Mouse (Mus musculus): ENCODE measurements at regions not wholly inside any gene's neighbourhood (a gene's known extent, or its start where the extent isn't known, plus 50 kb on each side); places are given as distances from the start of the nearest gene placed in this dataset.

DNA sequence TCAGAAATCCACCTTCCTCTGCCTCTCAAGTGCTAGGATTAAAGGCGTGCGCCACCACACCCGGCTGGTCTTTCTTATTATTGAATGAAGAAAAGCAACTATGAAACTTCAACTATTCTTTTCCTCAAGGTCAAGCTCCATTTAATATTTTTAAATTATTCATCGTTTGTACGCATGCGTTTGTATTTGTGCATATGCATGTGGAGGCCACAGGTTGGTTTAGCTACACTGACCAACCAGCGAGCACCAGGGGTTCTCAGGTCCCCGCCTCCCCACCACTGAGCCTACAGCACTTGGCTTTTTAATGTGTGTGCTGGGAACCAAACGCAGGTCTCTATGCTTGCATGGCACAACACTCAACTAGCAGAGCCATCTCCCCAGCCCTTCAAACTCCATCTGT, 51.0 kb upstream of the Tmem252 start:
- no peak for ATAC-seq (replicated peaks in 1 of 2; ENCODE audit: insufficient read depth in 1 of 2, low FRiP score in 2 of 2, low TSS enrichment in 1 of 2, low read depth in 1 of 2, poor library complexity in 2 of 2, severe bottlenecking in 2 of 2)

DNA sequence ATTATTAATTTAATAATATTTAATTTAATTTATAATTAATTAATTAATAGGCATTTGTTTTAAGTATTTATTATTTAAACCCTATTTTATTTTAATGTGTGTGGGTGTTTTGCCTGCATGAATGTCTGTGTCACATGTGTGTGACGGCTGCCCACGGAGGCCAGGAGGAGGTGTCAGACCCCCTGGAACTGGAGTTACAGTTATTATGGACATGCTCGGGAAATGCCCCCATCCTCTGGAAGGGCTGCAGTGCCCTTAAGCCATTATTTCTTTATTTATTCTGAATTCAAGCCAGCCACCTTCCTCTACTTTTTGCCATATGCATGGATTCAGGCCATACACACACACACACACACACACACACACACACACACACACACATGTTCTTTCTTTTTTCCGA, 51.5 kb upstream of the Tmem252 start:
- ATAC-seq (replicated peaks in 1 of 2; ENCODE audit: insufficient read depth in 1 of 2, low FRiP score in 2 of 2, low TSS enrichment in 1 of 2, low read depth in 1 of 2, poor library complexity in 2 of 2, severe bottlenecking in 2 of 2), result no peak

DNA sequence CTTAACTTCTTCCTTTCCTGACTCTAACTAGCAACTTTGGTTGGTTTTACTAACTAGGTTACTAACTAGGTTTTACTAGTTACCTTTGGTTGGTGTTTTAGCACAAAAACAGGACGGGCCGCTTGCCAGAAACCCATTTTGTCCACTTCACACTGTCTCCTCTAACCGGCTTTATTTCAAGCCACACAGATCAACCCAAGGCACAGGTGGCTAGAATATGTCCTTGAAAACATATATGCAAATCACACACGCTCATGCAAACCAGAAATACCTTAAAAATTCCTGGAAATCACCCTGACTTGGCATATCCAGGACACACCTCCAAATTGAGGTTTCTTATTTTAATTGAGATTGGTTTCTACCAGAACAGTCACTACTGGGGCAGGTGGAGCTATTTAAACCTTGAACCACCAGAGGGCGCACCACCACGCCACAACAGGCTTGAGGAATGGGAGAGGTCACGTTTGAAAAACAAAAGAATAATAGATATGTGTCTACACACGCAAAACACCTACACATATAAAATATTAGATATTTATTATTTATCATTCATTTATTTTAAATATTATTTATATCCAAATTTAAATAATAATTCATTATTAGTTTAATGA, 52.1 kb upstream of the Tmem252 start:
- peak; percentile 71; a peak in 3 of 4 replicates for ATAC-seq (replicated peaks in 1 of 2; ENCODE audit: insufficient read depth in 1 of 2, low FRiP score in 2 of 2, low TSS enrichment in 1 of 2, low read depth in 1 of 2, poor library complexity in 2 of 2, severe bottlenecking in 2 of 2)

DNA sequence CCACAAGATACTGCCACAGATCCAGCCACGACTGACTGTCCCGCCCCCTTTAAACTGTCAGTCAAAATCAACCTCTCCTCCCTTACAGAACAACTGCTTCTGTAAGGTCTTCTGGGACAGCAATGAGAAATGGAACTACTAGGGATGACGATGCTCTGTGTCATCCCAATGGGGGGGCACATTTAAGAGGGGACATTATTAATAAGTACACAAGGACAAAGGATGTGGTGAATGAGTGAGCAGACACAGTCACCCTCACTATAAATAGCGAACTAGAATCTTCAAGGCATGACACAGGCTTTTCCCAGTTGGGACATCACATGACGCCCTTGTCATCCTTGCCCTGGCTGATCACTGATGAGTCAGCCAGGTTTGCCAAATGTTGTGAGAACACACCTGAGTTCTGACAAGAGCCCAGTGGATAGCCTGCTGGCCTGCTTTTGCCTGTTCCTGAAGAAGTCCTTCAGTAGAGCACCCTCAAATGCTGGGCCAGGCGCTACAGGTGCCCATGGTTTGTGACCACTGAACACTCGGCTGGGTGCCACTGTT, 58.0 kb upstream of the Tmem252 start:
- ATAC-seq (replicated peaks in 1 of 2; ENCODE audit: insufficient read depth in 1 of 2, low FRiP score in 2 of 2, low TSS enrichment in 1 of 2, low read depth in 1 of 2, poor library complexity in 2 of 2, severe bottlenecking in 2 of 2), result no peak

DNA sequence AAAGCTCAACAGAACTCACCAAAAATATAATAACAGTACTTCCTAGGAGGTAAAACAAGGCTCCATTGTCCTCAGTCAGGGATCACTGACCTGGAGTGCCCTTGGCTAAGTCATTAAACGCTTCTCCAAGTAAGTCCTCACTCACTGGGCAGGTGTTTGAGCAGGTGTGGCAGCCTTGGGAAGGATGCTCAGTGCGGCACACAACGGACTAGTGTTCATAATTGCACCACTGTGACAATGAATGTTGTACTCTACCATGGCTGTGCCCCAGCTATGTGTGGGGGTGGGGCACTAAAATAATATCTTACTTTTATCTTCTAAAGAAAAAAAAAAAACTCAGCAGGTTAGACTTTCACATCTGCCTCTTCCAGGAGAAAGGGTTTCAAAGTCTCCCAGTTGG, 52.2 kb upstream of the Pip5k1b start:
- no peak for ATAC-seq (replicated peaks in 1 of 2; ENCODE audit: insufficient read depth in 1 of 2, low FRiP score in 2 of 2, low TSS enrichment in 1 of 2, low read depth in 1 of 2, poor library complexity in 2 of 2, severe bottlenecking in 2 of 2)

DNA sequence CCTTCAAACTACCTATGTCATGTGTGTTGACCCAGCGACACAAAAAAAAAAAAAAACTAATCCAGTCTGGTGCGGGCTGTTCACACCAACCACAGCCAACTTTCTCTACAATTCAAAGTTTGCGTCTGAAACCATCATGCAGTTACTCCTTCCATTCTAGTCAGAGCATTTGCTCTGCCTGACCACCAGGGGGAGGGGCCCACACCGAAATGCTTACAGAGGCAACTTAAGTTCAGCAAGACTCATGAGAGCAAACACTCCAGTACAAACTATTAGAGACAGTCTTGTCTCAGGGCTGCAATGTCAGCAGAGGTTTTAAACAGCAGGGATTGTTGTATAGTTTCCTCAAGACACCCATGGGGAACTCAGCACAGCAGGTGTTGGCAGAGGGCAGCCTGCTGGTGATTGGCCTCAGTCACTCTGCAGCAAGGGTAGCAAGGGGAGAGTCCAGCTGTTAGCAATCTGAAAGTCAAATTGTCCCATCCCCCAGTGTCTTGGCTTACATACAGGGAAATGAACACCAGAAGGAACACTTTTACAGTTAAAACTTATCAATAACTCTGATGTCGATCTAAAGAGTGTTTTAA, 50.8 kb upstream of the Pip5k1b start:
- peak; percentile 42 to 62; a peak in 2 of 4 replicates for ATAC-seq (replicated peaks in 1 of 2; ENCODE audit: insufficient read depth in 1 of 2, low FRiP score in 2 of 2, low TSS enrichment in 1 of 2, low read depth in 1 of 2, poor library complexity in 2 of 2, severe bottlenecking in 2 of 2)

Measured in hematopoietic stem cell, adult 5-6 weeks (primary cell).